Mouse (Mus musculus) midbrain, embryonic 11.5 days (tissue): ENCODE data around the gene Phykpl. TPM values are rescaled to one million over a fixed set of nuclear protein-coding genes. Genes with fewer than 3 reads are reported as not detected.

ENCODE experiments used
- ATAC-seq: fragments of 200-750 bp; cut with Nextera tagmentation; 2 replicates; pipeline ENCODE4 v1.8.0; 2017; ENCODE audit warnings: moderate TSS enrichment, moderate library complexity; ENCODE audit not compliant: low FRiP score
- DNase-seq: peaks from one replicate; pipeline ENCODE4 v3.0.0; 2015; ENCODE audit warnings: low spot score; ENCODE audit errors: missing footprints
- H3K27ac ChIP-seq: fragments of 300-500 bp; sonication (generic); 2 replicates; pipeline ENCODE4 v1.5.1; 2014; ENCODE audit warnings: low read depth, low read length
- H3K27me3 ChIP-seq: fragments of 300-500 bp; sonication (generic); 2 replicates; pipeline ENCODE4 v1.6.1; 2014; ENCODE audit warnings: mild to moderate bottlenecking, low read length, moderate library complexity, mixed read lengths; ENCODE audit not compliant: control insufficient read depth, insufficient read depth
- H3K36me3 ChIP-seq: fragments of 300-500 bp; sonication (generic); 2 replicates; pipeline ENCODE4 v1.6.1; 2014; ENCODE audit warnings: mild to moderate bottlenecking, low read length, moderate library complexity, mixed read lengths; ENCODE audit not compliant: control insufficient read depth, insufficient read depth
- H3K4me1 ChIP-seq: fragments of 300-500 bp; sonication (generic); 2 replicates; pipeline ENCODE4 v1.6.1; 2014; ENCODE audit warnings: low read length; ENCODE audit not compliant: control insufficient read depth, insufficient read depth
- H3K4me2 ChIP-seq: fragments of 300-500 bp; sonication (generic); 2 replicates; pipeline ENCODE4 v1.6.1; 2014; ENCODE audit warnings: mild to moderate bottlenecking, moderate library complexity
- H3K4me3 ChIP-seq: fragments of 300-500 bp; sonication (generic); 2 replicates; pipeline ENCODE4 v1.5.1; 2014; ENCODE audit warnings: low read depth, low read length
- H3K9ac ChIP-seq: fragments of 300-500 bp; sonication (generic); 2 replicates; pipeline ENCODE4 v1.6.1; 2014; ENCODE audit warnings: low read length
- H3K9me3 ChIP-seq: fragments of 300-500 bp; sonication (generic); 2 replicates; pipeline ENCODE4 v1.6.1; 2016; ENCODE audit warnings: low read length; ENCODE audit not compliant: control insufficient read depth
- WGBS: fragments of 180-500 bp; shearing (Covaris S2); extraction: QIAGEN DNeasy Blood & Tissue Kit; methylation state at CpG from one replicate; pipeline ENCODE4 v1.1.7; 2014; 5-methylcytosine and 5-hydroxymethylcytosine counted together
- polyA plus RNA-seq: library from polyadenylated mRNA; unstranded; fragments of >200 nt; fragmentation: Nextera tagmentation; extraction: Ambion mirVana; gene quantifications from 2 replicates; pipeline ENCODE4 v1.2.1, GENCODE M21; 2014

Gene Phykpl
- polyA plus RNA-seq, 1 experiment from 2014 or later = 9.6 TPM

- H3K4me3 ChIP-seq = no peak overlapping the region
- DNase-seq = no peak
- no peak for ATAC-seq
- no peak overlapping the region for H3K27ac ChIP-seq
- no peaks in the 10 kb centered on the region for H3K27me3 ChIP-seq
- H3K4me2 ChIP-seq = no peak overlapping the region
- H3K9me3 ChIP-seq = no peaks in the 10 kb centered on the region
- 74% methylated on average over 5 of the region's 5 CpGs for WGBS
- H3K4me1 ChIP-seq = peaks cover 11% of the 10 kb centered on the region; the same call in 1 of the 2 replicates
- no peaks in the 10 kb centered on the region for H3K36me3 ChIP-seq
- no peak overlapping the region for H3K9ac ChIP-seq
Observed at GRCm38 (mm10) chr11:51638497-51638896, 53.9 kb downstream of the Phykpl start.

GRCm38 (mm10) chr11:51640748-51641147 is 56.2 kb downstream of the Phykpl start:
- Histone ChIP-seq H3K4me2 (no peak overlapping the region), H3K27me3 (no peaks in the 10 kb centered on the region), H3K4me1 (peaks cover 10% of the 10 kb centered on the region; the same call in 1 of the 2 replicates), H3K27ac (no peak overlapping the region), H3K9ac (no peak overlapping the region), H3K9me3 (no peaks in the 10 kb centered on the region), H3K36me3 (no peaks in the 10 kb centered on the region), H3K4me3 (no peak overlapping the region)
- ATAC-seq (no peak), DNase-seq (no peak)
- 83% methylated on average over 7 of the region's 7 CpGs for WGBS

GRCm38 (mm10) chr11:51643202-51643601 is 58.6 kb downstream of the Phykpl start:
- Histone ChIP-seq H3K9me3 (no peaks in the 10 kb centered on the region), H3K27ac (no peak overlapping the region), H3K36me3 (no peaks in the 10 kb centered on the region), H3K27me3 (no peaks in the 10 kb centered on the region), H3K9ac (no peak overlapping the region; the same call in 1 of the 2 replicates), H3K4me2 (no peak overlapping the region), H3K4me1 (peaks cover 8% of the 10 kb centered on the region), H3K4me3 (no peak overlapping the region)
- 85% methylated on average over 9 of the region's 9 CpGs for WGBS
- DNase-seq (no peak), ATAC-seq (no peak)

GRCm38 (mm10) chr11:51643761-51644160 is 59.2 kb downstream of the Phykpl start:
- Histone ChIP-seq H3K27me3 (no peaks in the 10 kb centered on the region), H3K4me3 (no peak overlapping the region), H3K4me2 (no peak overlapping the region), H3K9ac (no peak overlapping the region), H3K36me3 (no peaks in the 10 kb centered on the region), H3K4me1 (peaks cover 12% of the 10 kb centered on the region), H3K27ac (no peak overlapping the region), H3K9me3 (no peaks in the 10 kb centered on the region)
- whole genome bisulfite sequencing = 60% methylated on average over 15 of the region's 15 CpGs
- ATAC-seq = no peak
- no peak for DNase-seq

GRCm38 (mm10) chr11:51644217-51644616 is 59.7 kb downstream of the Phykpl start:
- DNase-seq = no peak
- no peak overlapping the region for H3K27ac ChIP-seq
- no peak overlapping the region for H3K9ac ChIP-seq
- ATAC-seq = no peak
- H3K9me3 ChIP-seq = no peaks in the 10 kb centered on the region
- no peak overlapping the region for H3K4me3 ChIP-seq
- 69% methylated on average over 16 of the region's 16 CpGs for WGBS
- no peak overlapping the region for H3K4me2 ChIP-seq
- H3K4me1 ChIP-seq = peaks cover 17% of the 10 kb centered on the region
- no peaks in the 10 kb centered on the region for H3K27me3 ChIP-seq
- no peaks in the 10 kb centered on the region for H3K36me3 ChIP-seq

GRCm38 (mm10) chr11:51645293-51645692 is 60.7 kb downstream of the Phykpl start:
- Histone ChIP-seq H3K4me2 (no peak overlapping the region), H3K9me3 (no peaks in the 10 kb centered on the region), H3K4me3 (no peak overlapping the region), H3K4me1 (peaks cover 28% of the 10 kb centered on the region), H3K36me3 (no peaks in the 10 kb centered on the region), H3K27me3 (peaks cover 6% of the 10 kb centered on the region), H3K27ac (no peak overlapping the region), H3K9ac (no peak overlapping the region)
- WGBS = 94% methylated on average over 13 of the region's 13 CpGs
- ATAC-seq = no peak
- no peak for DNase-seq

- no peak for ATAC-seq
- no peak overlapping the region for H3K4me2 ChIP-seq
- H3K27ac ChIP-seq = no peak overlapping the region
- H3K9ac ChIP-seq = no peak overlapping the region
- peaks cover 10% of the 10 kb centered on the region for H3K27me3 ChIP-seq
- no peak for DNase-seq
- no peaks in the 10 kb centered on the region for H3K9me3 ChIP-seq
- no peaks in the 10 kb centered on the region for H3K36me3 ChIP-seq
- no peak overlapping the region for H3K4me3 ChIP-seq
- 87% methylated on average over 7 of the region's 7 CpGs for WGBS
- peaks cover 34% of the 10 kb centered on the region for H3K4me1 ChIP-seq
Observed at GRCm38 (mm10) chr11:51646245-51646644, 61.7 kb downstream of the Phykpl start.

- WGBS = 85% methylated on average over 15 of the region's 15 CpGs
- Histone ChIP-seq H3K4me3 (no peak overlapping the region), H3K36me3 (no peaks in the 10 kb centered on the region), H3K9ac (no peak overlapping the region), H3K9me3 (no peaks in the 10 kb centered on the region), H3K4me2 (no peak overlapping the region), H3K27ac (no peak overlapping the region), H3K27me3 (peaks cover 10% of the 10 kb centered on the region), H3K4me1 (peaks cover 34% of the 10 kb centered on the region)
- DNase-seq (no peak), ATAC-seq (no peak)
Observed at GRCm38 (mm10) chr11:51646751-51647667, 62.5 kb downstream of the Phykpl start.

GRCm38 (mm10) chr11:51648566-51648965 is 64.0 kb downstream of the Phykpl start:
- H3K36me3 ChIP-seq = no peaks in the 10 kb centered on the region
- H3K27me3 ChIP-seq = peaks cover 10% of the 10 kb centered on the region
- H3K4me2 ChIP-seq = peak overlapping the region; percentile 94
- H3K9me3 ChIP-seq = no peaks in the 10 kb centered on the region
- peak overlapping the region; percentile 74 for H3K9ac ChIP-seq
- ATAC-seq = peak; percentile 77
- peak overlapping the region; percentile 35; the same call in 1 of the 2 replicates for H3K27ac ChIP-seq
- DNase-seq = peak; percentile 96
- 12% methylated on average over 3 of the region's 3 CpGs for WGBS
- peaks cover 34% of the 10 kb centered on the region for H3K4me1 ChIP-seq
- H3K4me3 ChIP-seq = no peak overlapping the region
